Mouse (Mus musculus) liver, adult (tissue): ENCODE results near the gene Homer3.

Experiments
- GATA4 ChIP-seq: IDR thresholded peaks from 2 replicates; pipeline ENCODE4 v1.6.1; 2014; ENCODE audit warnings: mild to moderate bottlenecking, low read length; ENCODE audit not compliant: insufficient replicate concordance

Homer3 gene

GRCm38 (mm10) chr8:70274350-70274749 is 8.3 kb upstream of the Homer3 start:
- TF ChIP-seq GATA4: no peak

DNA sequence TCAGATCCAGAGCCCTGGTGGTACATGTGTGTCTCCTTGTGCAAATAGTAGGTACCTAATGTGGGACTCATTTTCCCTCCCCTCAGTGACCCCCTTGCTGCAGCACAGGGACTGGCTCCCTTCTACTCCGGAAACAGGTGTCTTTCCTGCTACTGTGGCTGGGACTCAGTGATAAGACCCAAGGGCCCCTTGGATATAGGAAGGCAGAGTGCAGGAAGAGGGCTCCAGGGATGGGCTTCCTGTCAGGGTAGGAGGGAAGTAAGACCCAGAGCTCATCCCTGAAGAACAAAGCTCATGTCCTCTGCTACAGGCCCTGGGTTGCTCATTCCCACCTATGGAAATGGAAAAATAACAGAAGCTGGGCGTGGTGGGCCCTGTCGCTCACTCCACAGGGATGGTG is 6.2 kb upstream of the Homer3 start:
- TF ChIP-seq GATA4: peak; percentile 73; the same call in 1 of the 2 replicates

- TF ChIP-seq GATA4: no peak
Observed at GRCm38 (mm10) chr8:70278175-70278574, 4.5 kb upstream of the Homer3 start.

DNA sequence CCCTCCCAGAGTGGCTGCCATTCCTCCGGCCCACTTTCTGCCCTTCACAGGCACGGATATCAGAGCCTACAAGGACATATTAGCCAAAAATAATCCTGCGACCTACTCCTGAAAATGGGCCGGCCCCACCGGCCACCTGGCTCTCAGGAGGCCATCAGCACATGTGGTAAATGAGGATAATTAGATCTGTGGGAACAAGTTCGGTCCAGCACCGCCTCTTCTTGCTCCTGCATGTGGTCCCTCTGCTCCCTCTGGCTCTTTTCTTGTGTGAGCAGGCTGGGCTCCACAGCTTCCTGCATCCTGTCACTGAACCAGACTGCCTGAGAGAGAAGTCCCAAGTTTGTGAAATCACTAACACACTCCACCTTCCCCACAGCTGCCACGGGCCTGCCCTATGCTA is 3.4 kb upstream of the Homer3 start:
- TF ChIP-seq GATA4: no peak

GRCm38 (mm10) chr8:70281001-70281400 is 1.6 kb upstream of the Homer3 start:
- no peak for TF ChIP-seq GATA4

GRCm38 (mm10) chr8:70283136-70284077 is 780 bp downstream of the Homer3 start:
- no peak for TF ChIP-seq GATA4

DNA sequence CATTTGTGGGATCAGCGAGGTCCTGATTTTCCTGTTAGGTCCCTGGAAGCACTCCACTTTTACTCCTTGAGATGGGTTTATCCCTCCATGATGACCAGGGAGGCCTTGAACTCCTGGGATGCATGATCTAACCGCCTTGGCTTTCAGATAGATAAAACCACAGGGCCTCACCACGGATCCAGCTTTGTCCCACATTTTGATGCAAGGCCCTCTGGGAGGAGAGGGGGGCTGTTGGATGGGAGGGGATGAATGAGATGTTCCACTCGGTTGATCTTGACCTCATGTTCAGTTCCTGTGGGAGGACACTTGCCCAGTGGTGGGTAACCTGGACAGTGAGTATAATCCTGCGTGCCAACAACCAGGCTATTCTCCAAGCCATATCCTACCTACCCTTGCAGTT is 1.8 kb downstream of the Homer3 start:
- TF ChIP-seq GATA4: no peak

DNA sequence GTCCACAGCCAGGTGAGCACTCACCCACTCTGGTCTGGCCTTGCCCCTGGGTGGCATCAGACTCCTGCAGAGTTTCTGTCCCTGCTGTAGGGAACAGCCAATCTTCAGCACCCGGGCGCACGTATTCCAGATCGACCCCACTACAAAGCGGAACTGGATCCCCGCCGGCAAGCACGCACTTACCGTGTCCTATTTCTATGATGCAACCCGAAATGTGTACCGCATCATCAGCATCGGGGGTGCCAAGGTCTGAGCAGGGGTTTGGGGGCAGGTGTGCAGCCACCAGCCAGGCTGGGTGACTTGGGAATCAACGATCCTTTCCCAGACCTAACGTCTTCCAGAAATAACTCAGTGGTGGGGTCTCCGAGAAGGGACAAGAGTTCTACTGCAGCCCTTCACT is 2.7 kb downstream of the Homer3 start:
- no peak for TF ChIP-seq GATA4

GRCm38 (mm10) chr8:70286737-70287136 is 4.1 kb downstream of the Homer3 start:
- TF ChIP-seq GATA4: no peak

DNA sequence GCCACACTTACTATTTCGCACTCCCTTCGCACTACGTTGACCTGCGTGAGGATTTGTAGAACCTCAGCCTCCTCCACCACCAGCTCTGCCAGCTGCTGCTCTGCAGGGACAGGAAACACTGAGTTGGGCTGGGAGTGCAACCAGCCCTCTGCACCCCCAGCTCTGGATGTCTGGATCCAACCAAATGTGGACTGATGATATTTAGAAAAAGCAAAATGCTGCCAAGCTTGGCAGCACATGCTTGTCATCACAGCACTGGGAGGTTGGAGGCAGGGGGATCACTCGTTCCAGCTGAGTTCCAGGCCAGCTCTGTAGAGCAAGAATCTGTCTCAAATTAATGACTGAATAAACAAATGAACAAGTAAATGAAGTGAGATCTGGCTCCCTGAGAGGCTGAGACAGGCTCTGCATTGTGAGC is 11.4 kb downstream of the Homer3 start:
- no peak for TF ChIP-seq GATA4

- no peak for TF ChIP-seq GATA4
Observed at GRCm38 (mm10) chr8:70300881-70301280, 18.3 kb downstream of the Homer3 start.

DNA sequence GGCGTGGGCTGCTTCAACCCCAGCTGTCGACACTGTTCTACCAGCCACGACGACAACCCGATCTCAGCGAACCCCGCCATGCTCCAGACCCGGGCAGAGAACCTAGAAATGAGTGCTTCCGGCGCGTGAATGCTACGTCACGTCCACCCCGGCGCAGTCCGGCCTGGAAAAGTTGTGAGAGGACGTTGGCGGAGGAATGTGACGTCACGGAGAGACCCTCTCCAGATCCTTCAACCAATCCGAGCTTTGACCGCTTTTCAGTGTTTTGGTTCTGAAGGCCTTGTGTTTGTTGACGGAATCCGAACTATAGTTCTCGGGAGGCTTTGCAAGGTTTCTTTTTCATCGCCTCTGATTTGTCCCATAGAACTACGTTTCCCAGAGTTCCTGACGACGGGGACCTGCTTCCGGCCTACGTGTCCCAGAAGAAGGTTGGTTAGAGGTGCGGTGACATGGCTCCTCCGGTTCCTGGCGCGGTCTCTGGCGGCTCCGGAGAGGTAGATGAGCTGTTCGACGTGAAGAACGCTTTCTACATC is 19.8 kb downstream of the Homer3 start, which contains the start of the genes Ddx49 and Cope:
Gene Ddx49 (minus strand): TSS at position 132 of the 533 bp plus-strand sequence.
Gene Cope (plus strand): TSS at position 161 of the 533 bp plus-strand sequence.
- no peak for TF ChIP-seq GATA4

GRCm38 (mm10) chr8:70302901-70303300 is 20.3 kb downstream of the Homer3 start:
- TF ChIP-seq GATA4: no peak

DNA sequence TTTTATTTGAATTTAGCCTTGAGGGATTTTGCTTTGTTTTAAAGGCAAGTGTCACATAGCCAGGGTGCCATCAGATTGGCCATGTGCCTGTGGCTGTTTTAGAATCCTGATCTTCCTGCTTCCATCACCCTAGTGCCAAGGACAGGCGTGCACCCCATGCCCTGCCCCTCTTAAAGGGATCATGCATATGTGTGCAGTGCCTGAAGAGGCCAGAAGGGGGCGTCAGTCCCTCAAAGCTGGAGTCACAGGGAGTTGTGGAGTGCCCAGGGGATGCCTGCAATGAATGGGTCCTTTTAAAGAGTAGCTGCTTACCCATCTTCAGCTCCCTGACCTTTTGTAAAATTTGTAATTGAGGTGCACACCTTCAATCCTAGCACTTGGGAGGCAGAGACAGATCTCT is 26.7 kb downstream of the Homer3 start:
- no peak for TF ChIP-seq GATA4

DNA sequence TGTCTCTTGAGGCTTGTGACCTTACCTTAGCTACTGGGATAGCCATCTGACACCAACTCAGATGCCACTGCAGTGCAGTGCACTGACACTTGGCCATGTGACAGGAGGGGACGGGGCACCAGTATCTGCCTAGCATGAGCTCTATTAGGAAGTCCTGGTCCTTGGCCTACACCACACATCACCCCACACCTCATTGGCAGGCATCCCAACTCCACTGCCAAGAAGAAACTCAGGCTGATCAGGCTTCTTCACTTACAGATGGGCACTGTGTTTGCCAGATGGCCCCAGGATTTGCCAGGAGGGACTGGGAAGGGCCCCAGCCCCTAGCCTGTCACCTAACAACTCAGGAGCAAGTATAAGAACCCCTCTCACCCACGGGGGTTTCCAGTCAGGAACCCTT is 30.8 kb downstream of the Homer3 start:
- TF ChIP-seq GATA4: no peak
